Mouse (Mus musculus): ENCODE measurements around the gene Lrrc4b.

DNA sequence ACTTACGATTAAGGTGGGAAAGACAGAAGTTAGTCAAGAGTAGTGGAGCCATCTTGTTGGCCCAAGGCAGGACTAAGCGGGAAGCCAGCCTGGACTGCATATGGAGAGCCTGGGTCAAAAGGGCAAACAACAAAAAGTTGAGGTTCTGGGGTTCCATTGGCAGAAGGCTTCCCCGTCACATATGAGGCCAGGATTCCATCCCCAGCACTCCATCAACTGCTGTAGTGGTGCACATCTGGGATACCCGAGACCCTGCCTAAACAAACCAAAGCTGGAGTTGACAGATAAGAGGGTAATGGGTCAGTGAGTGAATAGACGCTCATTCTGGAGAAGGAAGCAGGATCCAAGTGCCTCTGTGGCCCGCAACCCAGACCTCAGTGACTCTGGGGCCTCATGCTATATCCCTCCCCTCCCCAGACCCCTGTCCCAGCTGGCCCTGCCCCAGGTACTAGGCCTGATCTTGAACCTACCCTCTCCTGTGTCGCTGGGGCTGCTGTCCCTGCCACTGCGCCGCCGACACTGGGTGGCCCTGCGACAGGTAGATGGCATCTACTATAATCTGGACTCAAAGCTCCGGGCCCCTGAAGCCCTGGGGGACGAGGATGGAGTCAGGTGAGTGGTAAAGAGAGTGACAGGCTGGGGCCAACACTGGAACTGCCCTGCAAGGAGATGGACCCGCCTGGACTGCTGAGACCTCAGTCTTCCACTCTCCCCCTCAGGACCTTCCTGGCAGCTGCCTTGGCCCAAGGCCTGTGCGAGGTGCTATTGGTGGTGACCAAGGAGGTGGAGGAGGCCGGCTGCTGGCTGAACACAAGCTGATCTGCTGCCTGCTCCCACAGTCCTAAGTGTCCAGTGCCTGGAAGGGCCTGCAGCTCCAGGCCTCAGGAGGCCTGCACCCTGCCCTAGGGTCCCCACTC lies 42.1 kb downstream of the Lrrc4b start:
- no peak for TF ChIP-seq CTCF (IDR thresholded peaks at IDR 0.05; ENCODE audit: control insufficient read depth, insufficient read depth, insufficient replicate concordance, low read depth, low read length)
- TF ChIP-seq POLR2A (IDR thresholded peaks at IDR 0.05; ENCODE audit: control insufficient read depth, low read depth, low read length), result no peak

Measured in testis, adult 2 months (tissue).